ENCODE assay signal across 8 mouse cellular contexts in the genomic region with DNA sequence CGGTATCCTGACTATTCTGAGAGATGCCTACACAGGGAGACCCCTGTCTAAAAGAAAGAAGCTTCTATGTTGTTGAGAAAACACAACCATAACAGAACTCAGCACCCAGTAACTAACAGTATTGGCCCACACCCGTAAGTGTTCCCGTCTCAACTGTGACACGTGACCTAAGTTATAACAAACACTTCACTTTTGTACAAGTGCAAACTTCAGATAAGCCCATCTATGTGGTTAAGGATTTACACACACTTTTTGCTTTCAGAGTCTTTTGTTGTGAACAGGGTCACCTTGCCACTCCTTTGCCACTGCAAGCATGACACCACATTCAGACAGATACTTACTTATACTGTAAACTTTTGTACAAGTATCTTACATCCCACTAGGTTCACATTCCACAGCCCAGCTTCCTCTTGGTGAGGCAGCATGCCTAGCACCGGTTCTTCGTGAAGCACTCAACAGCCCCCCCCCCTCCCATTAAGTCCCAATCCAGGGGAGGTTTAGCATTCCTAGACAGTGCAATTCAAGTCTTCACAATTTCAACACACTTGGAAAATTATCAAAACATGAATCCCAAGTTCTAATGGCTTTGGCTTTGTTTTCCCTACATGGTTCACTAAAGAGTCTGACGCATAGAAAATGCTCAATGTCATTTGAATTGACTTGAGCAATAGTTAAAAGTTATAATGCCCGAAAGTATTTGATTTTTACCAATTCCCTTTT. TPM values are rescaled to one million over a fixed set of nuclear protein-coding genes. Genes with fewer than 3 reads are reported as not detected.
A peak's percentile ranks its signal among the peaks of the same experiment; 100 is the strongest.
DNase-seq lines count a peak whose midpoint lies in the region; ATAC-seq and TF ChIP-seq lines count a peak whose summit lies in the region.

No protein-coding gene starts in this region.

- peak overlapping the region; percentile 25 for H3K4me2 ChIP-seq in lung, embryonic 16.5 days (ENCODE audit: low read depth, low read length)

- ATAC-seq in lung, embryonic 16.5 days (ENCODE audit: low read depth): peak; percentile 23; the same call in 1 of the 2 replicates
- no peak for ATAC-seq in monocyte, adult 5-6 weeks (replicated peaks; ENCODE audit: insufficient number of reproducible peaks, low FRiP score, low TSS enrichment, poor library complexity, severe bottlenecking)

- DNase-seq in gastrocnemius, adult 2 months: no peak
- DNase-seq in gastrocnemius, adult 8-10 months (ENCODE audit: low spot score in 2 of 2): no peak
- DNase-seq in 416B (ENCODE audit: low read depth): peak; percentile 31
- DNase-seq in fat pad, adult 2 months (ENCODE audit: extremely low read depth, low read depth, low spot score): peak; percentile 42
- DNase-seq in cerebellum, postnatal 14 days: no peak
- DNase-seq in layer of hippocampus, adult 9-10 months (ENCODE audit: low spot score): no peak

- intact Hi-C loops in gastrocnemius, adult 2 months (cut with DNase I): no loop called here

- no peaks in the 10 kb centered on the region for H3K9me3 ChIP-seq in lung, embryonic 16.5 days (ENCODE audit: control insufficient read depth, low read length)

- no peaks in the 10 kb centered on the region for H3K27me3 ChIP-seq in lung, embryonic 16.5 days (ENCODE audit: control insufficient read depth, insufficient read depth, low read depth, low read length)

- H3K36me3 ChIP-seq in lung, embryonic 16.5 days (ENCODE audit: control insufficient read depth, insufficient read depth, low read length): no peaks in the 10 kb centered on the region

- WGBS in lung, embryonic 16.5 days: 35% methylated on average over 8 of the region's 8 CpGs

- H3K9ac ChIP-seq in lung, embryonic 16.5 days (ENCODE audit: low read length): no peak overlapping the region

- peaks cover 38% of the 10 kb centered on the region for H3K4me1 ChIP-seq in lung, embryonic 16.5 days (replicated peaks; ENCODE audit: control insufficient read depth, insufficient read depth, low read length)

- H3K27ac ChIP-seq in gastrocnemius, adult 2 months: peak overlapping the region; percentile 85
- no peak overlapping the region for H3K27ac ChIP-seq in lung, embryonic 16.5 days (ENCODE audit: low read length)

- no peak for TF ChIP-seq CTCF in gastrocnemius, adult 2 months (IDR thresholded peaks at IDR 0.05)

- peak overlapping the region; percentile 1; the same call in 1 of the 2 replicates for H3K4me3 ChIP-seq in gastrocnemius, adult 2 months
- no peak overlapping the region for H3K4me3 ChIP-seq in lung, embryonic 16.5 days (ENCODE audit: low read length)

RNA-seq across cellular contexts. Expression of gene Frs2, which starts 2.6 kb away (rescaled TPM):
- 10 to 100 TPM in 1 of 2 experiments, 1 to 10 TPM in 1; 8.1 to 11.5 TPM for total RNA-seq in gastrocnemius, adult 2 months (2021)
- total RNA-seq in gastrocnemius, adult 8-10 months (2022): 10 to 100 TPM in 1 of 4 experiments, 1 to 10 TPM in 3; 8.9 to 10.1 (median 9.4) TPM
- polyA plus RNA-seq in lung, embryonic 16.5 days (2015; fragmentation: Nextera tagmentation; extraction: Ambion mirVana): 19.4 and 20.8 TPM in 2 replicates
- total RNA-seq in monocyte, adult 5-6 weeks (2017): 9.1 to 21.4 TPM (median 12.1 TPM) in 3 replicates

Comparison
In these comparisons a context has a peak if more than half of its experiments do, and no peak if none do; other contexts are left out.
1. DNase-seq: peak in 416B (single experiment) and fat pad, adult 2 months (single experiment); none in gastrocnemius, adult 2 months (single experiment), gastrocnemius, adult 8-10 months (0 of 2), cerebellum, postnatal 14 days (0 of 2) and layer of hippocampus, adult 9-10 months (single experiment).